Mouse (Mus musculus): ENCODE measurements around the gene Serpinf1. TPM values are rescaled to one million over a fixed set of nuclear protein-coding genes. Genes with fewer than 3 reads are reported as not detected.
"Not testable (repeated sequence)": the region's sequence is repeated elsewhere in the genome, so short reads cannot be mapped to it uniquely, and the experiment has no call there.

The Serpinf1 gene
- polyA plus RNA-seq, 1 experiment: 110 TPM

- WGBS: 63% methylated on average over 7 of the region's 7 CpGs
- H3K4me1 ChIP-seq (ENCODE audit: control insufficient read depth, insufficient read depth, low read length): peaks cover 21% of the 10 kb centered on the region
- H3K4me3 ChIP-seq (replicated peaks; ENCODE audit: extremely low read depth, low read depth, low read length): no peak overlapping the region
- TF ChIP-seq POLR2A (IDR thresholded peaks at IDR 0.05; ENCODE audit: borderline replicate concordance, extremely low read depth, low read depth, low read length) (no peak), CTCF (IDR thresholded peaks at IDR 0.05; ENCODE audit: insufficient read depth, low read length) (no peak)
- DNase-seq: no peak
These were observed 34.0 kb upstream of the Serpinf1 start for GRCm38 (mm10) chr11:75456440-75456871.

- 98% methylated on average over 2 of the region's 2 CpGs for WGBS
- DNase-seq; H3K4me3 ChIP-seq (replicated peaks; ENCODE audit: extremely low read depth, low read depth, low read length): not testable (repeated sequence)
- H3K4me1 ChIP-seq (ENCODE audit: control insufficient read depth, insufficient read depth, low read length): peaks cover 23% of the 10 kb centered on the region
These were observed 33.5 kb upstream of the Serpinf1 start for GRCm38 (mm10) chr11:75455971-75456370.

GRCm38 (mm10) chr11:75455041-75455736 lies 32.7 kb upstream of the Serpinf1 start:
- Histone ChIP-seq H3K4me3 (replicated peaks; ENCODE audit: extremely low read depth, low read depth, low read length) (no peak overlapping the region), H3K4me1 (ENCODE audit: control insufficient read depth, insufficient read depth, low read length) (peaks cover 25% of the 10 kb centered on the region)
- WGBS: 42% methylated on average over 10 of the region's 10 CpGs
- DNase-seq: no peak
- TF ChIP-seq CTCF (IDR thresholded peaks at IDR 0.05; ENCODE audit: insufficient read depth, low read length) (no peak), POLR2A (IDR thresholded peaks at IDR 0.05; ENCODE audit: borderline replicate concordance, extremely low read depth, low read depth, low read length) (no peak)

- 2% methylated on average over 56 of the region's 56 CpGs for WGBS
- TF ChIP-seq CTCF (IDR thresholded peaks at IDR 0.05; ENCODE audit: insufficient read depth, low read length) (peak; percentile 19; the same call in 1 of the 2 replicates), POLR2A (IDR thresholded peaks at IDR 0.05; ENCODE audit: borderline replicate concordance, extremely low read depth, low read depth, low read length) (peak; percentile 82; the same call in 1 of the 2 replicates)
- peak; percentile 90 for DNase-seq
- peaks cover 16% of the 10 kb centered on the region for H3K4me1 ChIP-seq (ENCODE audit: control insufficient read depth, insufficient read depth, low read length)
- peak within 1 kb of the TSS; percentile 84 for H3K4me3 ChIP-seq (replicated peaks; ENCODE audit: extremely low read depth, low read depth, low read length)
These were observed 31.8 kb upstream of the Serpinf1 start, which contains the start of gene Wdr81 for GRCm38 (mm10) chr11:75453991-75454930. Gene Wdr81, minus strand, starts transcription at chr11:75454717.

- TF ChIP-seq POLR2A (IDR thresholded peaks at IDR 0.05; ENCODE audit: borderline replicate concordance, extremely low read depth, low read depth, low read length) (no peak), CTCF (IDR thresholded peaks at IDR 0.05; ENCODE audit: insufficient read depth, low read length) (no peak)
- DNase-seq: no peak
- H3K4me1 ChIP-seq (ENCODE audit: control insufficient read depth, insufficient read depth, low read length): peaks cover 14% of the 10 kb centered on the region
- H3K4me3 ChIP-seq (replicated peaks; ENCODE audit: extremely low read depth, low read depth, low read length): no peak overlapping the region
- WGBS: 92% methylated on average over 31 of the region's 31 CpGs
These were observed 30.5 kb upstream of the Serpinf1 start for GRCm38 (mm10) chr11:75452812-75453557.

- peaks cover 14% of the 10 kb centered on the region for H3K4me1 ChIP-seq (ENCODE audit: control insufficient read depth, insufficient read depth, low read length)
- no peak for TF ChIP-seq CTCF (IDR thresholded peaks at IDR 0.05; ENCODE audit: insufficient read depth, low read length)
- no peak for TF ChIP-seq POLR2A (IDR thresholded peaks at IDR 0.05; ENCODE audit: borderline replicate concordance, extremely low read depth, low read depth, low read length)
- DNase-seq: no peak
- H3K4me3 ChIP-seq (replicated peaks; ENCODE audit: extremely low read depth, low read depth, low read length): no peak overlapping the region
- 88% methylated on average over 8 of the region's 8 CpGs for WGBS
These were observed 29.6 kb upstream of the Serpinf1 start for GRCm38 (mm10) chr11:75452081-75452480.

GRCm38 (mm10) chr11:75450936-75451335 lies 28.4 kb upstream of the Serpinf1 start:
- Histone ChIP-seq H3K4me3 (replicated peaks; ENCODE audit: extremely low read depth, low read depth, low read length) (peak overlapping the region; percentile 8), H3K4me1 (ENCODE audit: control insufficient read depth, insufficient read depth, low read length) (peaks cover 14% of the 10 kb centered on the region)
- WGBS: 83% methylated on average over 15 of the region's 15 CpGs
- DNase-seq: no peak
- TF ChIP-seq POLR2A (IDR thresholded peaks at IDR 0.05; ENCODE audit: borderline replicate concordance, extremely low read depth, low read depth, low read length): no peak

- Histone ChIP-seq H3K4me3 (replicated peaks; ENCODE audit: extremely low read depth, low read depth, low read length) (peak overlapping the region; percentile 8), H3K4me1 (ENCODE audit: control insufficient read depth, insufficient read depth, low read length) (peaks cover 14% of the 10 kb centered on the region)
- 70% methylated on average over 8 of the region's 8 CpGs for WGBS
- TF ChIP-seq CTCF (IDR thresholded peaks at IDR 0.05; ENCODE audit: insufficient read depth, low read length): no peak
- no peak for TF ChIP-seq POLR2A (IDR thresholded peaks at IDR 0.05; ENCODE audit: borderline replicate concordance, extremely low read depth, low read depth, low read length)
- DNase-seq: no peak
These were observed 27.9 kb upstream of the Serpinf1 start for GRCm38 (mm10) chr11:75450304-75450908.

- H3K4me1 ChIP-seq (ENCODE audit: control insufficient read depth, insufficient read depth, low read length): peaks cover 11% of the 10 kb centered on the region
- no peak overlapping the region for H3K4me3 ChIP-seq (replicated peaks; ENCODE audit: extremely low read depth, low read depth, low read length)
- WGBS: 68% methylated on average over 7 of the region's 7 CpGs
- DNase-seq: no peak
- TF ChIP-seq CTCF (IDR thresholded peaks at IDR 0.05; ENCODE audit: insufficient read depth, low read length): no peak
- TF ChIP-seq POLR2A (IDR thresholded peaks at IDR 0.05; ENCODE audit: borderline replicate concordance, extremely low read depth, low read depth, low read length): no peak
These were observed 27.2 kb upstream of the Serpinf1 start for GRCm38 (mm10) chr11:75449695-75450094.

All from lung, adult 2 months (tissue).